Mouse (Mus musculus) induced T-regulatory cell, adult 2 months (primary cell): Measurements from ENCODE around the gene Ttc39b.

Experiments
- DNase-seq: peaks from one replicate; pipeline ENCODE4 v3.0.0-alpha.2; 2012; ENCODE audit warnings: low read depth

Ttc39b gene

DNA sequence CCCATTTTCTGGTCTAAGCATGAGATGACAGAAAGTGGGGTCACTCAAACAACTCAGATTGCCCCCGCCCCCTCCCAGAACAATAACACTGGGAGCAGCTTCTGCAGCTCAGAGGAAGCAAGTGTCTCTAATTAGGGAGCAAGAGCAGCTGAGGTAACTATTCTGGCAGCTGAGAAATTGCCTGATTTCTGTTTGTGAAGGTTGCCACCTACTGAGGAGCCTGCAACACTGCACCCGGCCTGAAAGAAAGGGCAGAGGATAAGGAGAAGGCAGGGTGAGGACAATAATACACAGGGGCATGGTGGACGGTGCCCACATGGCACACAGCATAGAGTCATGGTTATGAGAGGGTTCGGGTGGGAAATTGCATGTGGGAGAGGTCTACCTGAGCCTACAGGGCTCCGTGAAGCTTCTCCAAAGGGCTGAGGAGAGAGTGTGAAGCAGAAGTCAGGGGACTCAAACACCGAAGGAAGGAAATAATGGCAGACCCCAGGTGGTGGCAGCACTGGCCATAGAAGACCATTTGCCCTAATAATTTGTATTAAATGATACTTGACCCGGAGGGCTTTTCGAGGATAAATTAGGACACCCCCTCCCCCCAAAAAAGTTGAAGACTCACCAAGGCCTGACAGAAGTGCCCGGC is 140.6 kb downstream of the Ttc39b start:
- peak; percentile 14 for DNase-seq

DNA sequence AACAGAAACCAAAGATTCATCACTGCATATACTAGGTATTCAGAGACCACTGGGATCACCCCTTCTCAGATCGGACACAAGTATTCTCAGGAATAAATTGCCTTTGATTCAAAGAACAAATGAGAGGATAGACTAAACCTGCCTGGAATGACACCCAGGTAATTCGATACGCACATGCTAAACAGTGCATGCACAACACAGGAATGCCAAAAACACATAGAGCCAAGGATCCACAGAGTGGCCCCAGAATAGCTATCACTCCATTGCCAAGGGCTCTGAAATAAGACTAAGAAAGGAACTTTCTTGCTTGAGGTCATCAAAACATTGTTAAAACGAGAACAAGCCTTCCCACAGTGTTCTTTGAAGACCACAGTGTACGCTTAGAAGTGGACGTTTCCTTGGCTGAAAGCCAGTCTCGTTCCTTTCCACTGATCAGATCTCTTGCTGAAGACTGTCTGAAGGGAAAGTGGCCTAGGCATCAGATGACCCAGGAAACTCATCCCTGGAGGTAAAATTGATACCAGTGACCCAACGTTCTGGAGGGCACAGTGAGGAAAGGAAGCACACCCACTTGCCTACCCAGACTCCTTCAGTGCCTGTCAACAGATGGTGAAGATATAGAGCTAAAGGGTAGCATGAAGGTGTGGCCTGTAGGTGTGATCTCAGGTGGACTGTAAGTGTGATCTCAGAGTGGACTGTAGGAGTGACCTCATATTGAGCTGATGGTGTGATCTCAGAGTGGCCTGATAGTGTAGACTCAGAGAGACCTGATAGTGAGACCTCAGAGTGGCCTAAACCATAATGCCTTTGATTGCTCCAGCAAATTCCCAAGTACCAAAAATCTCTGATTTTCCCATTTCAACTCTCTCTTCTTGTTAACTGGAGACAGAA is 141.6 kb downstream of the Ttc39b start:
- DNase-seq: no peak

GRCm38 (mm10) chr4:83177471-83177870 is 146.6 kb downstream of the Ttc39b start:
- no peak for DNase-seq

DNA sequence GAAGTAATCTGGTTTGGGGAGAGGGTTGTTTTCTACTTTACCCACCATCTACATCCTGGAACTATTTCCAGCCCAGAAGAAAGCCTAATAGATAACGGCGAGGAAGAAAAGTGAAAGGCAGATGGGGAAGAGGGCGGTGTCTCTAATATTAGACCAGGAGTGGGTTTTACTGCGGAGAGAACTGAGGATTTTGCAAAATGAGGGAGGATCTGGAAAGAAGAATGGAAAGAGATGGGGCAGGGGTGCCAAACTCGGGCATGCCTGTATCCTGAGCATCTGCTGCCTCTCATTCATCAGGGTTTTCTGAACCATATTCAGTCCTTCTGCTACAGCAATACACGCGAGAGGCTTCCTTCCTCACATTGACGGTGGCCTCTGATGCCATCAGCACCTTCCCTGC is 149.1 kb downstream of the Ttc39b start:
- DNase-seq: no peak

- DNase-seq: no peak
Observed at GRCm38 (mm10) chr4:83172278-83172677, 151.8 kb downstream of the Ttc39b start.

DNA sequence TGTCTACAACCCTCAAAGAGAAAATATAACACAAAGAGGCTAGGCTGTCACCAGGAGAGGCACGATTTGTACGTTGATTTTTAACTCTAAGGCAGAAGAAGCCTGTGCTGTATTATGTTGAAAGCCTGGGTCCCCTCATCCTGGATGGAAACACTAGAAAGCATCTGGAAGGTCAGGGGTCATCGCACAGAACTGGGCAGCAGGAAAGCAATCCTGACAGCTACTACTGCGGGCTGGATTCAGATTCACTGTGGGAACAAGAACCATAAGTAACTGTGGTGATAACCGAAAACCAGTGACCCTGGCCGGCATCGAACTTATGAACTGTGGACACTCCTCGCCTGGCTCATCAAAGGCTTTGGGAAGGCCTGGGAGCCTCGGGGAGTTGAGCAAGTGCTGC is 153.3 kb downstream of the Ttc39b start:
- DNase-seq: no peak
